8 mouse cellular contexts compared by ENCODE assay signal in the genomic region with DNA sequence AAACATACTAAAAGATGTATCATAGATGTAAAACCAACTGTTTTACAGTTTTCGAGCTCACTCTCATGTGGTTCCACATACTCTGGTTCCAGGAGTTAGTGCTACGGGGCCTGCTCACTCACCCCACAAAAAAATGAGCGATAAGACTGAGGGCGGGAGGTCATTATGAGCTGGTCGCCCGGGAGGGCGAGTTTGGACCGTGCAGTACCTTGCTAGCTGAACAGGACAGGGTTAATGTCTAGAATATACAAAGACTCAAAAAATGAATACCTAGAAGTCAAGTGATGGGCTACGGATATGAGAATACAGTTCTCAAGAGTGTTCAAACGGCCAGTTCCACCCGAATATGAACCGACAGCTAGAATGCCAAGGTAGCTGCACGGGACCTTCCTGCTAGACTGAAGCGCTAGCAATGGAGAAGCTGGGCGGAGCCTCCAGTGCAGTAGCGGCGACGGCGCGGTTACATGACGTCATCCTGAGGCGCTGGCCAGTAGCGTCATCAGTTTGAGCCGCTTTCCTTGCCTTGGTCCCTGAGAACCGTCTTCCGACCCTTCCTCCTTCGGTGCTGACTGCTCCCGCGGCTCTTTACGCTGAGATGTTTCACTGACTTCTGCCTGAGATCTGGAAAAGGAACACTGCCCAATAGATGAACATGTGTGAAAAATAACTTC. TPM values are rescaled to one million over a fixed set of nuclear protein-coding genes. Genes with fewer than 3 reads are reported as not detected.
A peak's percentile ranks its signal among the peaks of the same experiment; 100 is the strongest.
DNase-seq lines count a peak whose midpoint lies in the region; ATAC-seq lines count a peak whose summit lies in the region.

No protein-coding gene starts in this region.

- H3K9me3 ChIP-seq in hindbrain, embryonic 11.5 days (ENCODE audit: control insufficient read depth, low read length), result no peaks in the 10 kb centered on the region

- H3K27ac ChIP-seq in hindbrain, embryonic 11.5 days (ENCODE audit: low read depth, low read length), result 0 out of 2 replicates have a peak overlapping the region, but pooled peaks have one; percentile 24

- peak overlapping the region; percentile 74 for H3K9ac ChIP-seq in hindbrain, embryonic 11.5 days (ENCODE audit: low read depth, low read length)

- no peaks in the 10 kb centered on the region for H3K36me3 ChIP-seq in hindbrain, embryonic 11.5 days (ENCODE audit: control insufficient read depth, insufficient read depth, low read length)

- H3K4me3 ChIP-seq in hindbrain, embryonic 11.5 days (ENCODE audit: low read depth, low read length), result peak overlapping the region; percentile 60

- H3K4me2 ChIP-seq in hindbrain, embryonic 11.5 days (replicated peaks; ENCODE audit: low read depth, low read length), result peak overlapping the region; percentile 65

- H3K4me1 ChIP-seq in hindbrain, embryonic 11.5 days (replicated peaks; ENCODE audit: control insufficient read depth, insufficient read depth, low read length), result no peaks in the 10 kb centered on the region

- ATAC-seq in hindbrain, embryonic 11.5 days (ENCODE audit: low FRiP score), result peak; percentile 96

- 3% methylated on average over 30 of the region's 30 CpGs for WGBS in hindbrain, embryonic 11.5 days

- H3K27me3 ChIP-seq in hindbrain, embryonic 11.5 days (ENCODE audit: control insufficient read depth, insufficient read depth, low read length), result peaks cover 2% of the 10 kb centered on the region; the same call in 1 of the 2 replicates

- peak; percentile 90 for DNase-seq in Muller cell, postnatal 12 days (ENCODE audit: inconsistent ontology term)
- DNase-seq in cerebellum, adult 9-11 months, result peak; percentile 96
- peak; percentile 96 to 99 for DNase-seq in frontal cortex, adult 2 months (ENCODE audit: extremely low spot score in 1 of 2, low spot score in 1 of 2)
- DNase-seq in hindbrain, embryonic 11.5 days (ENCODE audit: low spot score), result peak; percentile 98
- DNase-seq in layer of hippocampus, postnatal 10 days (ENCODE audit: low spot score in 2 of 2), result peak; percentile 98
- DNase-seq in lung, postnatal 10 days, result peak; percentile 97
- DNase-seq in ovary, postnatal 36 days (ENCODE audit: low spot score), result peak; percentile 94
- peak; percentile 93 for DNase-seq in thymus, postnatal 25 days

RNA-seq across cellular contexts. Expression of a gene that starts 29.4 kb away (rescaled TPM):
- 17.2 and 20.1 TPM in 2 replicates for polyA plus RNA-seq in frontal cortex, adult 2 months (2012; rRNA removed)
- polyA plus RNA-seq in hindbrain, embryonic 11.5 days (2014; fragmentation: Nextera tagmentation; extraction: Ambion mirVana), result 7.6 and 10.3 TPM in 2 replicates
- total RNA-seq in layer of hippocampus, postnatal 10 days (2021), result 10 to 100 TPM; 23.5 to 39.2 TPM

RNA-seq across cellular contexts. Expression of a gene that starts 32.7 kb away (rescaled TPM):
- 17.4 and 19.3 TPM in 2 replicates for polyA plus RNA-seq in frontal cortex, adult 2 months (2012; rRNA removed)
- polyA plus RNA-seq in hindbrain, embryonic 11.5 days (2014; fragmentation: Nextera tagmentation; extraction: Ambion mirVana), result 24.6 and 28.3 TPM in 2 replicates
- 10 to 100 TPM; 21.6 to 21.9 TPM for total RNA-seq in layer of hippocampus, postnatal 10 days (2021)

RNA-seq across cellular contexts. Expression of a gene that starts 32.9 kb away (rescaled TPM):
- polyA plus RNA-seq in frontal cortex, adult 2 months (2012; rRNA removed), result 28.4 and 34.4 TPM in 2 replicates
- polyA plus RNA-seq in hindbrain, embryonic 11.5 days (2014; fragmentation: Nextera tagmentation; extraction: Ambion mirVana), result 53.1 and 56.1 TPM in 2 replicates
- 10 to 100 TPM; 28.4 to 32.1 TPM for total RNA-seq in layer of hippocampus, postnatal 10 days (2021)

Comparison
In these comparisons a context has a peak if more than half of its experiments do, and no peak if none do; other contexts are left out.
1. Peak in every context shown above with its lines: DNase-seq, ATAC-seq, H3K4me3 ChIP-seq and H3K27ac ChIP-seq.